Comparison of ENCODE assay signal across 12 mouse cellular contexts in the genomic region with DNA sequence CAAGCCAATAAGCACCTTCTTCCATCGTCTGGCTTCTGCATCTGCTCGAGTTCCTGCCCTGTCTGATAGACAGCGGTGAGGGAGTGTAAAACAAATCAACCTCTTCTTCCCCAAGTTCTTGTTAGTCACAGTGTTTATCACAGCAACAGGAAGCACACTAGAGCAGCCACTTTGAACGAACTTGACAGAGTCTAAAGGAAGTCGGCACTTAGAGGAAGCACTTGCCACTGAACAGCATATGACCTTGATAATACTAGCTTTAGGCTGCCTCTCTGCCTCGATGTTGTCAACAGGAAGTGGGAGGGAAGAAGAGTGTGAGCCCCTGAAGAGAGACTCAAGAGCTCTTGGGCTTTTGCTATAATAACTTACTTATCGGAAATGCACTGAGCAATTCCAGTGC.
A peak's percentile ranks its signal among the peaks of the same experiment; 100 is the strongest.
DNase-seq lines count a peak whose midpoint lies in the region; ATAC-seq lines count a peak whose summit lies in the region.
"Had no signal": no experiment of that assay in that cellular context is flagged by ENCODE, and none has a peak within 500 bp of the region (broad histone marks: within the 10 kb centered on the region; RNA-seq: fewer than 3 reads in every experiment).

No protein-coding gene starts in this region.

- no peaks in the 10 kb centered on the region for H3K36me3 ChIP-seq in megakaryocyte, embryonic 14.5 days (replicated peaks; ENCODE audit: low read length)
- H3K36me3 ChIP-seq: heart, embryonic 15.5 days; limb, embryonic 15.5 days had no signal

- peak overlapping the region; percentile 67 for H3K4me3 ChIP-seq in megakaryocyte, embryonic 14.5 days (replicated peaks)
- H3K4me3 ChIP-seq: heart, embryonic 15.5 days; layer of hippocampus, adult 2 months; limb, embryonic 15.5 days had no signal

- H3K9me3 ChIP-seq in megakaryocyte, embryonic 14.5 days, result no peaks in the 10 kb centered on the region
- H3K9me3 ChIP-seq: heart, embryonic 15.5 days; limb, embryonic 15.5 days had no signal

- peak; percentile 16 for DNase-seq in lung, postnatal 36 days
- DNase-seq in lung, postnatal 10 days, result no peak
- DNase-seq in thymus, postnatal 36 days, result peak; percentile 18 to 47
- DNase-seq in left cerebral cortex, adult 11 months (ENCODE audit: low spot score), result no peak
- DNase-seq in embryo, embryonic 9.5 days (ENCODE audit: extremely low spot score), result no peak
- DNase-seq: right cerebral cortex, adult 18-20 months had no signal

- peak; percentile 100 for ATAC-seq in common myeloid progenitor, adult 5-6 weeks (replicated peaks; ENCODE audit: low read depth, poor library complexity, severe bottlenecking)
- ATAC-seq: forebrain, embryonic 14.5 days had no signal

- H3K4me1 ChIP-seq in megakaryocyte, embryonic 14.5 days, result peaks cover 19% of the 10 kb centered on the region
- H3K4me1 ChIP-seq: heart, embryonic 15.5 days; limb, embryonic 15.5 days had no signal

- H3K27me3 ChIP-seq in megakaryocyte, embryonic 14.5 days (replicated peaks), result peaks cover 4% of the 10 kb centered on the region
- H3K27me3 ChIP-seq: heart, embryonic 15.5 days; limb, embryonic 15.5 days had no signal

Comparison
In these comparisons a context has a peak if more than half of its experiments do, and no peak if none do; other contexts are left out.
1. DNase-seq: peak in lung, postnatal 36 days (single experiment) and thymus, postnatal 36 days (2 of 2); none in lung, postnatal 10 days (single experiment), left cerebral cortex, adult 11 months (single experiment) and embryo, embryonic 9.5 days (single experiment).